Mouse (Mus musculus) brain, embryonic 18.5 days (tissue): ENCODE measurements at regions not wholly inside any gene's neighbourhood (a gene's known extent, or its start where the extent isn't known, plus 50 kb on each side); places are given as distances from the start of the nearest gene placed in this dataset.

Source experiments
- DNase-seq: peaks from one replicate; pipeline ENCODE4 v3.0.0-alpha.2; 2012; ENCODE audit warnings: low read depth, low spot score

DNA sequence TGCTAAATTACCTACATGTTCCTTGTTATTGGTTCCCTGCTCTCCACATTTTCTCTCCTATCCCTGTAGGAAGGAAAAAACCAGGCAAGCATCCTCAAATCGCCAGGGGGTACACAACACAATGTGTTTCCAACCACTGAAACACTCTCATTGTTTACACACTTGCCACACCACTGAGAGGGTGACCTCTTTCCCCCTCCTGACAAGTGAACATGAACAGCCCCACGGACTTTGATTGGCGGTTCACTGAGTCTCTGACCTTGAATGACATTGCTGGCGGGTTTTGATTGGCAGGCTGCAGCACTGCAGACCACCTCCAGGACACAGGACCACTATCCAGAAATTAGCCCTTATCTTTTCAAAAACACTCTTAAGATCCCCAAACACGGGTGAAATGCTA, 211.7 kb upstream of the Onecut1 start:
- no peak for DNase-seq

- DNase-seq = no peak
Observed at GRCm38 (mm10) chr9:74655956-74656355, 205.8 kb upstream of the Onecut1 start.

DNA sequence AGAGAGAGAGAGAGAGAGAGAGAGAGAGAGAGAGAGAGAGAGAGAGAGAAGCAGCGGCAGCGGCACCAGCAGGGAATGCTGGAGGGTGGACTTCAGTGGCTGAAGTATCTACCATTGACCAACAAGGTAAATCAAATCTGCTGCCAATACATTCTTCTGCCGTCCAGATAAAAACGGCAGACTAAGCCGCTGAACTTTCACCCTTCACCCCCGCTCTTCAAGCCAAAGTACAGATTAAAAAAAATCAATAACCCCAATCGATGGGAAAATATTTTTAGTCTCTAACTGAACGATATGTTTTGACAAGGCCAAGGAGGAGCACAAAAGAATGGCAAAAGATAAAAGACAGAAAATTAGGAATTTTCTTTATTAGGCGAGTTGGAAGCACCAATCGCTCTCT, 205.3 kb upstream of the Onecut1 start:
- no peak for DNase-seq

GRCm38 (mm10) chr9:74671356-74671952, 190.3 kb upstream of the Onecut1 start:
- no peak for DNase-seq

GRCm38 (mm10) chr9:74672261-74672660, 189.5 kb upstream of the Onecut1 start:
- DNase-seq = no peak

DNA sequence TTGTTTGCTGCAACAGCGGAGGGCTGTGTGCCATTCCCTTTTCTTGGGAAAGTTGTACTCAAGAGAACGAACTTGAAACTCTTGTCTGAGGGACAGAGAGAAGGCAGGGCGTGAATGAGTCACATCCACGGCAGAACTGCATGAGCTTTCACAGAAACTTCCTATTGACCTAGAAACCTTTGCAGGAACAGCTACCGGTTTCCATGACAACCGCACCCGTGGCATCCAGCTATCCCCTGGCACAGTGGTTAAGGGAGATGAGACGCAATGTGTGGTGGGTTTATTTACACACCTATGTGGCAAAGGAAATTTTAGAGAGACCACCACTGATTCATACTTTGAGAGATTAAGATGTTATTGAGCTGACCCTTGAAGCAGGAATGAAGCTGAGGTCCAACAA, 163.5 kb upstream of the Onecut1 start:
- no peak for DNase-seq

DNA sequence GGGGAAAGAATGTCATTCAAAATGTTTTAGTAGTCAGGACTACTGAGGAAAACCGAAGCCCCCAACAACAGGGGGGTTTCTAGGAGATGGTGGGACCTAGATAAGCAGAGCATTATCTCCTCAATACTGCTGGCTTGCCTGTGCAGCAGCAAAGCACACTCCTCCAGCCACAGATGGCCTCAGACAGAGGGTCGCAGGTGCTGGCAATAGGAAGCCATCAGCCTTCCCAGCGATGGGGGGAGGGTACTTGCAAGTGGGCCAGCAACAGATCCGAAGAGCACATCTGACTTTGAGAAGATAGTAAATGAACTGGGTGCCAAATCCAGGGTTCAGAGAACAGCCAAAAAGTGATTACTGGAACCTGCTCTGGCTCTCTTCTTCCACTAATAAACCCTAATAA, 156.0 kb upstream of the Onecut1 start:
- no peak for DNase-seq

- no peak for DNase-seq
Observed at GRCm38 (mm10) chr9:74707608-74708007, 154.1 kb upstream of the Onecut1 start.

- no peak for DNase-seq
Observed at GRCm38 (mm10) chr9:74711698-74712097, 150.0 kb upstream of the Onecut1 start.

DNA sequence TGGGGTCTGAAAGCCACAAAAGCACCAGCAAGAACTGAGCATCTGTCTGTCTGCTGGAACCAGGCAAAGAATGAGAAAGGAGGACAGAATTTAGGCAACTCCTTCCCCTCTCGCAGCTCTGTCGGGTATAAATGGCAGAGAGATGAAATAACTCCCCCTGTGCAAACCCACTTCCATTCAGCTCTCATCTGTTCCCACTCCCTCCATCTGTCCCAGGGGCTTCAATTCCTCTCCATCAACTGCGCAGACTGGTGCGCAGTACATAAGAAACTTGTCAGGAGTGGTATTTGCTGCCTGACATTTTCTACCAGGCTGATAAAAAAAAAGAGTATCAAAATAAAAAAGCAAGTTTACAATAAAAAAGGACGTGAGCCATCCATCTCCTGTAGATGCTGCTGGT, 129.3 kb upstream of the Onecut1 start:
- no peak for DNase-seq

GRCm38 (mm10) chr9:74741949-74742348, 119.8 kb upstream of the Onecut1 start:
- DNase-seq = no peak

GRCm38 (mm10) chr9:74747886-74748285, 113.8 kb upstream of the Onecut1 start:
- DNase-seq = no peak

DNA sequence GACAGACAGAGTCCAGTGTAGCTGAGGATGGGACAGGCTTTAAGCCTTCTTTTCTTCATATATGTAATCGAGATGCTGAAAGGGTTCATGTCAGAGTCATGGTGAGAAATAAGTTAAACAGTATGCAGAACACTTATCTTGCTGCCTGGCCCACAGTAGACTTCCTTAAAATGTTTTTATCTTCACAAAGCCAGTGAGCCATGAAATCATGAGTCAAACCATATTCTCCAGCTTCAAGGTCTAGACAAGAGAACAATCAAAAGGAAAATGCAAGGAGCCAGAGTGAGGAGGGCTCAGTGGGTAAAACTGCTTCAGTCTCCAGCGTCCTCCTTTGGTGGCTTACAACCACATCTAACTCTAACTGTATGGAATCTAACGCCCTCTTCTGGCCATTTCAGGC, 103.7 kb upstream of the Onecut1 start:
- DNase-seq = no peak

GRCm38 (mm10) chr9:74758876-74759275, 102.8 kb upstream of the Onecut1 start:
- DNase-seq = no peak

GRCm38 (mm10) chr9:74780419-74780818, 81.3 kb upstream of the Onecut1 start:
- DNase-seq = no peak

- no peak for DNase-seq
Observed at GRCm38 (mm10) chr9:74793394-74793793, 68.3 kb upstream of the Onecut1 start.

DNA sequence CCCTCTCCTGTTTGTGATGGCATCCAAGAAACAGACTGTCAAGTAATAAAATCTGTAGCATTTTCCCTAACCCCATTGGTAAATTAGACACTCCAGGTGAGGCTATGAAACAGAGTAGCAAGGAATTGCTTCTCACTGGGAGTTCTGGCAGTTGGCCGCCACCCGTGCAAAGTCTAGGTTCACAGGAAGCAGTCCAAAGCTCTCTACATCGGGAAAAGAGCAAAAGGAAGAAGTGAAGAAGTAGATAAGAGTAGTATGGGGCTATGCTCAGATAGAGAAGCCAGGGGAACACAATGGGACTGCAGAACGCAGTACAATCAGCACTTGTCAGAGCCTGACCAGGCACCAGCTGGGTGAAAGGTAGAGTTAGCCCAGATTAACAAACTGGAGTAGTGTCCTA, 65.7 kb upstream of the Onecut1 start:
- no peak for DNase-seq

DNA sequence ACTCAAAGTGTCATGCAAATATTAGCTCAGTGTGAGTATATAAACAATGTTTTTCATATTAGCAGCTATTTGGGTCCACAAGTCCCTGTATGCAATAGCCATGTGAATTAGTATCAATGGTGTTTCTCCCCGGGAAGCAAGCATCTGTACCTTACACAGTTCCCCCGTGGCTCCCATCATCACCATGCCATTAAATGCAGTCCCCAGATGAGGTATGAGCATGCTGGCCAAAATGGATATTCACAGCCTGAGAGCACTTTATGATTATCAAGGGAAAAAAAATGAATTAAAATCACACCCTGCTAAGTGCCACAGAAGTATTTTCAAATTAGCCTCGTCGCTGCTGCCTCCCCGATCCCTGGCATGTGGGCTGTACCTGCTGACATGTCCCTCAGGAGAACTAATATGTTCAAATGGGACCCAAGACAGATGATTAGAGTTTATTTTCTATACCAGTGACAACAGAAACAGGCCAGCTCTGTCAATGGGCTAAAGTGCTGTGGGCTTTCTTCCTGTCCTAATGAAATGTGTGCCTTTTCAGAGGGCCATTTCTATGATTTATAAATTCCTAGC, 64.4 kb upstream of the Onecut1 start:
- no peak for DNase-seq

DNA sequence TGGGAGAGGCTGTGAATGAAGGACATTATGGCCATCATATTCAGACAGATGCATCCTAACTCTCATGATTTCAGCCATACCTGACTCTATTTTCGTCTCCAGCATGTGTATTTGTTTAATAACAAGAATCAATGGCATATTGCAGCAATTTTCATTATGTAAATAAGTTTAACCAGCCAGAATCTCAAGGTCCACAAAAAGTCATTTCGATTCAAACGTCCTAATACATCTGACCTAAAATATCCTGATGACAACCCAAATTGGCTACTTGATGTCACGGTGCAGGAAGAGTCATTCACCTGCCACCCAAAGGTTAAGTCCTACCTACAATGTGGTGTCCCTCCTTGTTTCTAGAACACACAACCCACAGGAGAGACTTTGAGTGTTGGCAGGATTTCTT, 60.6 kb upstream of the Onecut1 start:
- no peak for DNase-seq

DNA sequence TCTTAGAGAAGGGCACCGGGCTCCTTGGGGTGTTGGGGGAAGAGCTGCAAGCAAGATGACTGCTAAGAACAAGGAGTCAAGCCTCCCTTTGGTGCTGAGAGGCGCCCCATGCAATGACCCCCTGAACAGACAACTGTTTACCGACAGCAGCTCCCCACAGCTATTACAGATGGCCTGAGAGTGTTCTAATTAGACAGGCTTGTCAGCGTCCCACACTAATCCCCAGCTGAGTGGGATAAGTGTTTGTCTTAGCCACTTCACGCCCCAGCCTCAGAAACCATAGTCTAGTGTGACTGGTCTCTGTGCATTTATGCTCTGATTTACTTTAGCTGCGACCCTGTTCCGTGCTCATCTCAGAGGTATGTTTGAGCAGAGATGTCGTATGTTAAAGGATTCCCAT, 50.3 kb upstream of the Onecut1 start:
- DNase-seq = no peak
